Mouse (Mus musculus): ENCODE data around the gene Myo9b. TPM values are rescaled to one million over a fixed set of nuclear protein-coding genes. Genes with fewer than 3 reads are reported as not detected.
"Not testable (repeated sequence)": the region's sequence is repeated elsewhere in the genome, so short reads cannot be mapped to it uniquely, and the experiment has no call there.

Gene Myo9b
- polyA plus RNA-seq, 1 experiment from 2014 or later = 9.1 TPM

- Histone ChIP-seq H3K9me3 (ENCODE audit: low read length) (no peaks in the 10 kb centered on the region), H3K27ac (ENCODE audit: low read length) (no peak overlapping the region), H3K9ac (replicated peaks; ENCODE audit: low read depth) (no peak overlapping the region), H3K36me3 (ENCODE audit: insufficient read depth, low read length) (no peaks in the 10 kb centered on the region), H3K4me2 (replicated peaks; ENCODE audit: low read depth, low read length) (no peak overlapping the region), H3K4me1 (ENCODE audit: insufficient read depth, low read depth, low read length) (no peaks in the 10 kb centered on the region; the same call in 1 of the 2 replicates), H3K27me3 (replicated peaks; ENCODE audit: insufficient read depth, low read length) (no peaks in the 10 kb centered on the region), H3K4me3 (ENCODE audit: low read depth, low read length) (no peak overlapping the region)
- peak; percentile 32 for ATAC-seq
- no peak for DNase-seq (ENCODE audit: low spot score)
- no peak for TF ChIP-seq CTCF (IDR thresholded peaks at IDR 0.05)
- no peak for TF ChIP-seq EP300 (IDR thresholded peaks at IDR 0.05)
These were observed 44.0 kb downstream of the Myo9b start for GRCm38 (mm10) chr8:71316486-71317031.

GRCm38 (mm10) chr8:71318610-71319009 lies 46.1 kb downstream of the Myo9b start:
- ATAC-seq; H3K4me2 ChIP-seq (replicated peaks; ENCODE audit: low read depth, low read length); H3K4me1 ChIP-seq (ENCODE audit: insufficient read depth, low read depth, low read length); H3K9ac ChIP-seq (replicated peaks; ENCODE audit: low read depth); H3K9me3 ChIP-seq (ENCODE audit: low read length); DNase-seq (ENCODE audit: low spot score); H3K27me3 ChIP-seq (replicated peaks; ENCODE audit: insufficient read depth, low read length); H3K4me3 ChIP-seq (ENCODE audit: low read depth, low read length); H3K27ac ChIP-seq (ENCODE audit: low read length): not testable (repeated sequence)
- H3K36me3 ChIP-seq (ENCODE audit: insufficient read depth, low read length) = peaks cover 14% of the 10 kb centered on the region; the same call in 1 of the 2 replicates
- 91% methylated on average over 5 of the region's 5 CpGs for WGBS

- H3K4me2 ChIP-seq (replicated peaks; ENCODE audit: low read depth, low read length); DNase-seq (ENCODE audit: low spot score); H3K4me3 ChIP-seq (ENCODE audit: low read depth, low read length); H3K9ac ChIP-seq (replicated peaks; ENCODE audit: low read depth); H3K27me3 ChIP-seq (replicated peaks; ENCODE audit: insufficient read depth, low read length); H3K4me1 ChIP-seq (ENCODE audit: insufficient read depth, low read depth, low read length); H3K27ac ChIP-seq (ENCODE audit: low read length); ATAC-seq; H3K9me3 ChIP-seq (ENCODE audit: low read length): not testable (repeated sequence)
- peaks cover 23% of the 10 kb centered on the region for H3K36me3 ChIP-seq (ENCODE audit: insufficient read depth, low read length)
- 92% methylated on average over 2 of the region's 2 CpGs for WGBS
These were observed 47.2 kb downstream of the Myo9b start for GRCm38 (mm10) chr8:71319760-71320159.

- Histone ChIP-seq H3K36me3 (ENCODE audit: insufficient read depth, low read length) (peaks cover 32% of the 10 kb centered on the region), H3K9me3 (ENCODE audit: low read length) (no peaks in the 10 kb centered on the region), H3K4me3 (ENCODE audit: low read depth, low read length) (no peak overlapping the region), H3K4me2 (replicated peaks; ENCODE audit: low read depth, low read length) (no peak overlapping the region), H3K27ac (ENCODE audit: low read length) (no peak overlapping the region), H3K9ac (replicated peaks; ENCODE audit: low read depth) (no peak overlapping the region), H3K4me1 (ENCODE audit: insufficient read depth, low read depth, low read length) (no peaks in the 10 kb centered on the region), H3K27me3 (replicated peaks; ENCODE audit: insufficient read depth, low read length) (no peaks in the 10 kb centered on the region)
- ATAC-seq (no peak), DNase-seq (ENCODE audit: low spot score) (no peak)
- 89% methylated on average over 3 of the region's 3 CpGs for WGBS
- TF ChIP-seq CTCF (IDR thresholded peaks at IDR 0.05) (no peak), EP300 (IDR thresholded peaks at IDR 0.05) (no peak)
These were observed 50.4 kb downstream of the Myo9b start for GRCm38 (mm10) chr8:71322939-71323338.

GRCm38 (mm10) chr8:71324848-71325247 lies 52.3 kb downstream of the Myo9b start:
- Histone ChIP-seq H3K27me3 (replicated peaks; ENCODE audit: insufficient read depth, low read length) (no peaks in the 10 kb centered on the region), H3K9ac (replicated peaks; ENCODE audit: low read depth) (no peak overlapping the region), H3K36me3 (ENCODE audit: insufficient read depth, low read length) (peaks cover 42% of the 10 kb centered on the region), H3K27ac (ENCODE audit: low read length) (no peak overlapping the region), H3K4me1 (ENCODE audit: insufficient read depth, low read depth, low read length) (no peaks in the 10 kb centered on the region), H3K4me3 (ENCODE audit: low read depth, low read length) (no peak overlapping the region), H3K4me2 (replicated peaks; ENCODE audit: low read depth, low read length) (no peak overlapping the region), H3K9me3 (ENCODE audit: low read length) (no peaks in the 10 kb centered on the region)
- peak; percentile 40 for DNase-seq (ENCODE audit: low spot score)
- ATAC-seq = 0 out of 2 replicates have a peak, but pooled peaks have one; percentile 58
- WGBS = 73% methylated on average over 1 of the region's 1 CpGs
- TF ChIP-seq CTCF (IDR thresholded peaks at IDR 0.05) = peak; percentile 65
- TF ChIP-seq EP300 (IDR thresholded peaks at IDR 0.05) = no peak

- 93% methylated on average over 6 of the region's 6 CpGs for WGBS
- DNase-seq (ENCODE audit: low spot score); H3K4me2 ChIP-seq (replicated peaks; ENCODE audit: low read depth, low read length); H3K27ac ChIP-seq (ENCODE audit: low read length); H3K9ac ChIP-seq (replicated peaks; ENCODE audit: low read depth); H3K4me3 ChIP-seq (ENCODE audit: low read depth, low read length); H3K9me3 ChIP-seq (ENCODE audit: low read length); H3K4me1 ChIP-seq (ENCODE audit: insufficient read depth, low read depth, low read length); H3K27me3 ChIP-seq (replicated peaks; ENCODE audit: insufficient read depth, low read length); ATAC-seq: not testable (repeated sequence)
- H3K36me3 ChIP-seq (ENCODE audit: insufficient read depth, low read length) = peaks cover 17% of the 10 kb centered on the region; the same call in 1 of the 2 replicates
These were observed 65.3 kb downstream of the Myo9b start for GRCm38 (mm10) chr8:71337834-71338233.

GRCm38 (mm10) chr8:71340625-71341024 lies 68.1 kb downstream of the Myo9b start:
- TF ChIP-seq EP300 (IDR thresholded peaks at IDR 0.05) = no peak
- peak; percentile 61 for TF ChIP-seq CTCF (IDR thresholded peaks at IDR 0.05)
- Histone ChIP-seq H3K36me3 (ENCODE audit: insufficient read depth, low read length) (peaks cover 28% of the 10 kb centered on the region; the same call in 1 of the 2 replicates), H3K4me3 (ENCODE audit: low read depth, low read length) (no peak overlapping the region), H3K4me1 (ENCODE audit: insufficient read depth, low read depth, low read length) (no peaks in the 10 kb centered on the region), H3K27me3 (replicated peaks; ENCODE audit: insufficient read depth, low read length) (no peaks in the 10 kb centered on the region), H3K27ac (ENCODE audit: low read length) (no peak overlapping the region), H3K9me3 (ENCODE audit: low read length) (no peaks in the 10 kb centered on the region), H3K4me2 (replicated peaks; ENCODE audit: low read depth, low read length) (no peak overlapping the region), H3K9ac (replicated peaks; ENCODE audit: low read depth) (no peak overlapping the region)
- DNase-seq (ENCODE audit: low spot score) (peak; percentile 21), ATAC-seq (no peak)
- WGBS = 82% methylated on average over 5 of the region's 5 CpGs

Measured in lung, postnatal 0 days (tissue).